ENCODE assay signal across 11 mouse cellular contexts in the genomic region with DNA sequence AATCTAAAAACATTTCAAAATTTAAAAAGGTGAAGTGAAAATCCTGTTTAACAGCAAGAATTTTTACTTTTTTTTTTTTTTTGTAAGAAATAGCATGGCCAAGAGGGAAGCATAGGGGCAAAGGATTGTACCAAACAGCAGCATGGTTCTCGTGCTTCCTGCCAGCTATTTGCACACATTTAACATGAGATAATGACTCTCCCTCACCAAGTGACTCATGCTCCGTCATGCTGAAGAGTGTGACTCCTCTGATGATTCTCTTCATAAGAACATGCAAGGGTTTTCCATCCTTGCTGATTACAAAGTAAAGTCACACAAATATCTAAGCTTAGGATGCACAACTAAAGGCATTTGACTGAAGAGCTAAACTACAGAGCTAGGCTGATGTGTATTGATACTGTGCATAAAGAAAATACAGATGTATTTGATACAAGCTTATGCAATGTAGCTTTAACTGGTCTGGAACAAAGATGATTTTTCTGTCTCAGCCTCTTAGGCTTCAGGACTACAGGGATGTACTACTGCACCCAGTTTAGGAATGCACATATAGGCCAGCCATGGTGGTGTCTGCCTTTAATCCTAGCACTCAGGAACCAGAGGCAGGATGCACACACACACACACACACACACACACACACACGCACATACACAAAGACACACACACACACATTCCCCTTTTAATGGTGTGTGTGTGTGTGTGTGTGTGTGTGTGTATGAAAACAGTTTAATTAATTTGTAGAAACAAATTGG. TPM values are rescaled to one million over a fixed set of nuclear protein-coding genes. Genes with fewer than 3 reads are reported as not detected.
DNase-seq lines count a peak whose midpoint lies in the region; ATAC-seq lines count a peak whose summit lies in the region.
"Had no signal": no experiment of that assay in that cellular context is flagged by ENCODE, and none has a peak within 500 bp of the region (broad histone marks: within the 10 kb centered on the region; RNA-seq: fewer than 3 reads in every experiment).

No protein-coding gene starts in this region.

- H3K27me3 ChIP-seq in midbrain, embryonic 14.5 days (ENCODE audit: control insufficient read depth, insufficient read depth, low read length), result no peaks in the 10 kb centered on the region
- H3K27me3 ChIP-seq in midbrain, embryonic 16.5 days (ENCODE audit: control insufficient read depth, insufficient read depth, low read depth, low read length), result no peaks in the 10 kb centered on the region
- no peaks in the 10 kb centered on the region for H3K27me3 ChIP-seq in megakaryocyte, embryonic 14.5 days (replicated peaks)
- H3K27me3 ChIP-seq: embryonic facial prominence, embryonic 15.5 days; kidney, embryonic 15.5 days; limb, embryonic 12.5 days had no signal

- ATAC-seq in midbrain, embryonic 14.5 days (ENCODE audit: low FRiP score, low TSS enrichment), result no peak
- no peak for ATAC-seq in midbrain, embryonic 16.5 days

- H3K36me3 ChIP-seq in midbrain, embryonic 14.5 days (ENCODE audit: control insufficient read depth, insufficient read depth, low read length), result no peaks in the 10 kb centered on the region
- no peaks in the 10 kb centered on the region for H3K36me3 ChIP-seq in midbrain, embryonic 16.5 days (ENCODE audit: control insufficient read depth, insufficient read depth, low read length)
- no peaks in the 10 kb centered on the region for H3K36me3 ChIP-seq in megakaryocyte, embryonic 14.5 days (replicated peaks; ENCODE audit: low read length)
- H3K36me3 ChIP-seq: embryonic facial prominence, embryonic 15.5 days; kidney, embryonic 15.5 days; limb, embryonic 12.5 days had no signal

- no peaks in the 10 kb centered on the region for H3K9me3 ChIP-seq in midbrain, embryonic 14.5 days (ENCODE audit: control insufficient read depth, low read length)
- H3K9me3 ChIP-seq in midbrain, embryonic 16.5 days (replicated peaks; ENCODE audit: control insufficient read depth, low read length, poor library complexity, severe bottlenecking), result no peaks in the 10 kb centered on the region
- H3K9me3 ChIP-seq in megakaryocyte, embryonic 14.5 days, result no peaks in the 10 kb centered on the region
- H3K9me3 ChIP-seq: embryonic facial prominence, embryonic 15.5 days; kidney, embryonic 15.5 days; limb, embryonic 12.5 days had no signal

- H3K9ac ChIP-seq in midbrain, embryonic 14.5 days (replicated peaks; ENCODE audit: low read length), result no peak overlapping the region
- no peak overlapping the region for H3K9ac ChIP-seq in midbrain, embryonic 16.5 days (ENCODE audit: low read depth, low read length)
- H3K9ac ChIP-seq: embryonic facial prominence, embryonic 15.5 days; kidney, embryonic 15.5 days; limb, embryonic 12.5 days had no signal

- no peak overlapping the region for H3K4me3 ChIP-seq in midbrain, embryonic 14.5 days (replicated peaks; ENCODE audit: low read depth, low read length)
- H3K4me3 ChIP-seq in midbrain, embryonic 16.5 days (ENCODE audit: low read depth, low read length), result no peak overlapping the region
- peak overlapping the region; percentile 54 for H3K4me3 ChIP-seq in megakaryocyte, embryonic 14.5 days (replicated peaks)
- H3K4me3 ChIP-seq: embryonic facial prominence, embryonic 15.5 days; kidney, embryonic 15.5 days; limb, embryonic 12.5 days had no signal

- WGBS in midbrain, embryonic 14.5 days, result 83% methylated on average over 3 of the region's 3 CpGs
- 78% methylated on average over 3 of the region's 3 CpGs for WGBS in midbrain, embryonic 16.5 days

- H3K4me2 ChIP-seq in midbrain, embryonic 14.5 days (ENCODE audit: low read length), result no peak overlapping the region
- no peak overlapping the region for H3K4me2 ChIP-seq in midbrain, embryonic 16.5 days (ENCODE audit: low read length)
- H3K4me2 ChIP-seq: embryonic facial prominence, embryonic 15.5 days; kidney, embryonic 15.5 days; limb, embryonic 12.5 days had no signal

- peak overlapping the region; percentile 16; the same call in 1 of the 2 replicates for H3K27ac ChIP-seq in midbrain, embryonic 14.5 days (replicated peaks; ENCODE audit: low read depth, low read length)
- no peak overlapping the region for H3K27ac ChIP-seq in midbrain, embryonic 16.5 days (ENCODE audit: low read length)
- H3K27ac ChIP-seq: embryonic facial prominence, embryonic 15.5 days; kidney, embryonic 15.5 days; limb, embryonic 12.5 days had no signal

- no peaks in the 10 kb centered on the region for H3K4me1 ChIP-seq in midbrain, embryonic 14.5 days (ENCODE audit: control insufficient read depth, insufficient read depth, low read length)
- no peaks in the 10 kb centered on the region for H3K4me1 ChIP-seq in midbrain, embryonic 16.5 days (ENCODE audit: control insufficient read depth, insufficient read depth, low read length)
- peaks cover 24% of the 10 kb centered on the region for H3K4me1 ChIP-seq in megakaryocyte, embryonic 14.5 days
- H3K4me1 ChIP-seq: embryonic facial prominence, embryonic 15.5 days; kidney, embryonic 15.5 days; limb, embryonic 12.5 days had no signal

- DNase-seq in midbrain, embryonic 14.5 days, result no peak
- DNase-seq in CD4-positive helper T cell, adult 2 months (ENCODE audit: low read depth, low spot score), result peak; percentile 75
- peak; percentile 80 for DNase-seq in T-cell, adult 2 months (ENCODE audit: low spot score)
- DNase-seq in ovary, postnatal 36 days (ENCODE audit: low spot score), result no peak
- no peak for DNase-seq in urinary bladder, adult 18-20 months (ENCODE audit: low spot score in 2 of 2)
- DNase-seq: cerebellum, adult 9-10 months had no signal

RNA-seq across cellular contexts. Expression of a gene that starts 1.6 kb away (rescaled TPM):
- polyA plus RNA-seq in midbrain, embryonic 14.5 days (2014; fragmentation: Nextera tagmentation; extraction: Ambion mirVana), result not detected in 2 replicates
- polyA plus RNA-seq in midbrain, embryonic 16.5 days (2015; fragmentation: Nextera tagmentation; extraction: Ambion mirVana), result 0.24 TPM in 1 of 2 replicates, not detected in the other
- polyA plus RNA-seq in megakaryocyte, embryonic 14.5 days (2012; ENCODE audit: insufficient read depth, low replicate concordance), result 0.44 and 0.47 TPM in 2 replicates

Comparison
In these comparisons a context has a peak if more than half of its experiments do, and no peak if none do; other contexts are left out.
1. DNase-seq: peak in CD4-positive helper T cell, adult 2 months (single experiment) and T-cell, adult 2 months (single experiment); none in midbrain, embryonic 14.5 days (single experiment), ovary, postnatal 36 days (single experiment) and urinary bladder, adult 18-20 months (0 of 2).